Mouse (Mus musculus): ENCODE data around the gene Tbx15.
A peak's percentile ranks its signal among the peaks of the same experiment; 100 is the strongest.

Tbx15 gene

GRCm38 (mm10) chr3:99240213-99240720 lies at the start of gene Tbx15:
Tbx15 (plus strand) TSS chr3:99240381.
- DNase-seq (ENCODE audit: low read depth, low spot score) = no peak

GRCm38 (mm10) chr3:99193576-99193975 lies 46.6 kb upstream of the Tbx15 start:
- DNase-seq (ENCODE audit: low read depth, low spot score) = no peak

- DNase-seq (ENCODE audit: low read depth, low spot score) = no peak
These were observed 36.9 kb upstream of the Tbx15 start for GRCm38 (mm10) chr3:99203331-99203730.

- no peak for DNase-seq (ENCODE audit: low read depth, low spot score)
These were observed 31.8 kb upstream of the Tbx15 start for GRCm38 (mm10) chr3:99208416-99208815.

- no peak for DNase-seq (ENCODE audit: low read depth, low spot score)
These were observed 29.0 kb upstream of the Tbx15 start for GRCm38 (mm10) chr3:99211105-99211698.

- DNase-seq (ENCODE audit: low read depth, low spot score) = no peak
These were observed 12.4 kb upstream of the Tbx15 start for GRCm38 (mm10) chr3:99227807-99228206.

- DNase-seq (ENCODE audit: low read depth, low spot score) = peak; percentile 40
These were observed 6.5 kb upstream of the Tbx15 start for GRCm38 (mm10) chr3:99233393-99234318.

GRCm38 (mm10) chr3:99234319-99234869 lies 5.8 kb upstream of the Tbx15 start:
- DNase-seq (ENCODE audit: low read depth, low spot score) = no peak

GRCm38 (mm10) chr3:99235116-99235803 lies 4.9 kb upstream of the Tbx15 start:
- DNase-seq (ENCODE audit: low read depth, low spot score) = no peak

- DNase-seq (ENCODE audit: low read depth, low spot score) = no peak
These were observed 4.1 kb upstream of the Tbx15 start for GRCm38 (mm10) chr3:99235804-99236755.

GRCm38 (mm10) chr3:99238691-99239090 lies 1.5 kb upstream of the Tbx15 start:
- DNase-seq (ENCODE audit: low read depth, low spot score) = no peak

- no peak for DNase-seq (ENCODE audit: low read depth, low spot score)
These were observed 708 bp upstream of the Tbx15 start for GRCm38 (mm10) chr3:99239301-99240045.

GRCm38 (mm10) chr3:99240811-99241738 lies 894 bp downstream of the Tbx15 start:
- DNase-seq (ENCODE audit: low read depth, low spot score) = no peak

- no peak for DNase-seq (ENCODE audit: low read depth, low spot score)
These were observed 2.3 kb downstream of the Tbx15 start for GRCm38 (mm10) chr3:99242481-99242880.

- no peak for DNase-seq (ENCODE audit: low read depth, low spot score)
These were observed 5.2 kb downstream of the Tbx15 start for GRCm38 (mm10) chr3:99245341-99245740.

- DNase-seq (ENCODE audit: low read depth, low spot score) = no peak
These were observed 6.4 kb downstream of the Tbx15 start for GRCm38 (mm10) chr3:99246629-99247028.

- DNase-seq (ENCODE audit: low read depth, low spot score) = no peak
These were observed 7.4 kb downstream of the Tbx15 start for GRCm38 (mm10) chr3:99247586-99247985.

- no peak for DNase-seq (ENCODE audit: low read depth, low spot score)
These were observed 8.0 kb downstream of the Tbx15 start for GRCm38 (mm10) chr3:99247996-99248801.
